Mouse (Mus musculus) C2C12 (cell line): ENCODE results near the gene Ptbp1.

Source experiments
- CTCF ChIP-seq: IDR thresholded peaks from one replicate; pipeline ENCODE4 v1.5.1; 2011; ENCODE audit not compliant: control insufficient read depth, insufficient read depth, insufficient read length
- MAX ChIP-seq: IDR thresholded peaks from one replicate; pipeline ENCODE4 v1.6.1; 2011; ENCODE audit warnings: mild to moderate bottlenecking, control low read depth
- USF1 ChIP-seq: IDR thresholded peaks from one replicate; pipeline ENCODE4 v1.6.1; 2011; ENCODE audit warnings: low read depth, mild to moderate bottlenecking, control low read depth, moderate library complexity

DNA sequence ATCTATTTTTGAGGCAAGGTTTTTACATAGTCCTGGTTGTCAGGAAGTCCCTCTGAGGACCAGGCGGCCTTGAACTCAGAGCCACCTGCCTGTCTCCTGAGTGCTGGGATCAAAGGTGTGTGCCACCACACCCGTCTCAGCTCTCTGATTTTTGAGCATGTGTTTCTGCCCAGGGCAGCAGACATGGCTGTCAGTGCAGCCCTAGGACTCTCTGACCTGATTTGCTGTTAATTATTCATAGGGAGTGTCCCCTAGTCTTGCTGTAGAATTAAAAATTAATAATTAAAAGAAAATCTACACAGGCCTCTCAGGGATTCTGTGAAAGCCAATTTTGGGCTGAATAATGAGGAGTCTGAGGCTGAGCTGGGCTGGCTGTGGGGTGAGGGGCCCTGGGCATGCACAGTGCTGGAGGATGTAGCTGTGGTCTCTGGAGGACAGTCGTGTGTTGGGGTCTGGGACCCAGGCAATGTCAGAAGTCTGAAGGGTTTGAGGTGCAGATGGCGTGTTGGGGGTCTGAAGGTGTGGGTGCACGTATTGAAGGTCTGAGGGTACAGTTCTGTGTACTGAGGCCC lies 39.9 kb upstream of the Ptbp1 start:
- TF ChIP-seq CTCF (no peak), MAX (no peak), USF1 (no peak)
